Mouse (Mus musculus): ENCODE results near the gene Gm11541. TPM values are rescaled to one million over a fixed set of nuclear protein-coding genes. Genes with fewer than 3 reads are reported as not detected.
A peak's percentile ranks its signal among the peaks of the same experiment; 100 is the strongest.

The Gm11541 gene
- polyA plus RNA-seq (2014; fragmentation: Nextera tagmentation; extraction: Ambion mirVana) = not detected in 2 replicates

- ATAC-seq (ENCODE audit: insufficient number of reproducible peaks, insufficient read depth, low FRiP score, low read depth) = no peak
- H3K4me2 ChIP-seq (ENCODE audit: low read length) = no peak within 1 kb of the TSS
Measured at GRCm38 (mm10) chr11:94704472-94704871, at the start of gene Gm11541. TSS of gene Gm11541 (minus strand) at chr11:94704499.

GRCm38 (mm10) chr11:94752946-94753713 lies 48.8 kb upstream of the Gm11541 start:
- Histone ChIP-seq H3K27ac (replicated peaks in 1 of 2; ENCODE audit: control insufficient read depth in 1 of 2, insufficient read depth in 1 of 2, low read depth in 2 of 2, low read length in 2 of 2) (no peak overlapping the region), H3K9ac (ENCODE audit: low read length) (no peak overlapping the region), H3K9me3 (ENCODE audit: control insufficient read depth, low read length) (no peaks in the 10 kb centered on the region), H3K36me3 (ENCODE audit: control insufficient read depth, insufficient read depth, low read length) (no peaks in the 10 kb centered on the region), H3K4me1 (ENCODE audit: control insufficient read depth in 2 of 2, insufficient read depth in 2 of 2, low read length in 2 of 2) (no peaks in the 10 kb centered on the region), H3K27me3 (ENCODE audit: control insufficient read depth, insufficient read depth, low read length) (no peaks in the 10 kb centered on the region), H3K4me3 (ENCODE audit: control insufficient read depth in 1 of 2, insufficient read depth in 1 of 2, low read depth in 1 of 2, low read length in 2 of 2) (no peak overlapping the region), H3K4me2 (ENCODE audit: low read length) (no peak overlapping the region)
- ATAC-seq (ENCODE audit: insufficient number of reproducible peaks, insufficient read depth, low FRiP score, low read depth) = no peak
- WGBS = 40% methylated on average over 2 of the region's 2 CpGs

More at GRCm38 (mm10) chr11:94704472-94704871, at the start of gene Gm11541:
- Histone ChIP-seq H3K4me3 (ENCODE audit: control insufficient read depth in 1 of 2, insufficient read depth in 1 of 2, low read depth in 1 of 2, low read length in 2 of 2) (no peak within 1 kb of the TSS), H3K27ac (replicated peaks in 1 of 2; ENCODE audit: control insufficient read depth in 1 of 2, insufficient read depth in 1 of 2, low read depth in 2 of 2, low read length in 2 of 2) (no peak within 1 kb of the TSS), H3K9me3 (ENCODE audit: control insufficient read depth, low read length) (no peaks in the 10 kb centered on the region), H3K36me3 (ENCODE audit: control insufficient read depth, insufficient read depth, low read length) (no peaks in the 10 kb centered on the region), H3K4me1 (ENCODE audit: control insufficient read depth in 2 of 2, insufficient read depth in 2 of 2, low read length in 2 of 2) (0 out of 4 replicates have a peak, but pooled peaks cover 0 to 3% of the 10 kb centered on the region in 2 experiments), H3K9ac (ENCODE audit: low read length) (no peak within 1 kb of the TSS), H3K27me3 (ENCODE audit: control insufficient read depth, insufficient read depth, low read length) (no peaks in the 10 kb centered on the region)
- WGBS = 63% methylated on average over 5 of the region's 5 CpGs

GRCm38 (mm10) chr11:94741732-94742272 lies 37.5 kb upstream of the Gm11541 start, which contains the start of gene Cdc34b:
TSS of gene Cdc34b (plus strand) at chr11:94741782.
- ATAC-seq (ENCODE audit: insufficient number of reproducible peaks, insufficient read depth, low FRiP score, low read depth) = no peak

GRCm38 (mm10) chr11:94735746-94736145 lies 31.4 kb upstream of the Gm11541 start:
- Histone ChIP-seq H3K27ac (replicated peaks in 1 of 2; ENCODE audit: control insufficient read depth in 1 of 2, insufficient read depth in 1 of 2, low read depth in 2 of 2, low read length in 2 of 2) (no peak overlapping the region), H3K9me3 (ENCODE audit: control insufficient read depth, low read length) (no peaks in the 10 kb centered on the region), H3K27me3 (ENCODE audit: control insufficient read depth, insufficient read depth, low read length) (no peaks in the 10 kb centered on the region), H3K4me2 (ENCODE audit: low read length) (no peak overlapping the region), H3K4me3 (ENCODE audit: control insufficient read depth in 1 of 2, insufficient read depth in 1 of 2, low read depth in 1 of 2, low read length in 2 of 2) (no peak overlapping the region), H3K36me3 (ENCODE audit: control insufficient read depth, insufficient read depth, low read length) (no peaks in the 10 kb centered on the region), H3K9ac (ENCODE audit: low read length) (no peak overlapping the region), H3K4me1 (ENCODE audit: control insufficient read depth in 2 of 2, insufficient read depth in 2 of 2, low read length in 2 of 2) (no peaks in the 10 kb centered on the region)
- no peak for ATAC-seq (ENCODE audit: insufficient number of reproducible peaks, insufficient read depth, low FRiP score, low read depth)
- WGBS = 74% methylated on average over 2 of the region's 2 CpGs

More at GRCm38 (mm10) chr11:94741732-94742272, 37.5 kb upstream of the Gm11541 start, which contains the start of gene Cdc34b:
- Histone ChIP-seq H3K9me3 (ENCODE audit: control insufficient read depth, low read length) (0 out of 2 replicates have a peak, but pooled peaks cover 3% of the 10 kb centered on the region), H3K4me2 (ENCODE audit: low read length) (no peak within 1 kb of the TSS), H3K9ac (ENCODE audit: low read length) (no peak within 1 kb of the TSS), H3K27ac (replicated peaks in 1 of 2; ENCODE audit: control insufficient read depth in 1 of 2, insufficient read depth in 1 of 2, low read depth in 2 of 2, low read length in 2 of 2) (no peak within 1 kb of the TSS), H3K4me1 (ENCODE audit: control insufficient read depth in 2 of 2, insufficient read depth in 2 of 2, low read length in 2 of 2) (no peaks in the 10 kb centered on the region), H3K4me3 (ENCODE audit: control insufficient read depth in 1 of 2, insufficient read depth in 1 of 2, low read depth in 1 of 2, low read length in 2 of 2) (no peak within 1 kb of the TSS), H3K27me3 (ENCODE audit: control insufficient read depth, insufficient read depth, low read length) (no peaks in the 10 kb centered on the region; the same call in 1 of the 2 replicates), H3K36me3 (ENCODE audit: control insufficient read depth, insufficient read depth, low read length) (no peaks in the 10 kb centered on the region)
- WGBS = 67% methylated on average over 29 of the region's 29 CpGs

GRCm38 (mm10) chr11:94732773-94733172 lies 28.5 kb upstream of the Gm11541 start:
- H3K4me1 ChIP-seq (ENCODE audit: control insufficient read depth in 2 of 2, insufficient read depth in 2 of 2, low read length in 2 of 2) = no peaks in the 10 kb centered on the region
- no peaks in the 10 kb centered on the region for H3K9me3 ChIP-seq (ENCODE audit: control insufficient read depth, low read length)
- peak overlapping the region; percentile 41 for H3K4me2 ChIP-seq (ENCODE audit: low read length)
- H3K27me3 ChIP-seq (ENCODE audit: control insufficient read depth, insufficient read depth, low read length) = no peaks in the 10 kb centered on the region
- H3K27ac ChIP-seq (replicated peaks in 1 of 2; ENCODE audit: control insufficient read depth in 1 of 2, insufficient read depth in 1 of 2, low read depth in 2 of 2, low read length in 2 of 2) = no peak overlapping the region
- H3K4me3 ChIP-seq (ENCODE audit: control insufficient read depth in 1 of 2, insufficient read depth in 1 of 2, low read depth in 1 of 2, low read length in 2 of 2) = no peak overlapping the region
- no peak overlapping the region for H3K9ac ChIP-seq (ENCODE audit: low read length)
- no peak for ATAC-seq (ENCODE audit: insufficient number of reproducible peaks, insufficient read depth, low FRiP score, low read depth)
- 34% methylated on average over 8 of the region's 8 CpGs for WGBS
- H3K36me3 ChIP-seq (ENCODE audit: control insufficient read depth, insufficient read depth, low read length) = no peaks in the 10 kb centered on the region

- WGBS = 70% methylated on average over 12 of the region's 12 CpGs
- ATAC-seq (ENCODE audit: insufficient number of reproducible peaks, insufficient read depth, low FRiP score, low read depth) = no peak
- Histone ChIP-seq H3K27ac (replicated peaks in 1 of 2; ENCODE audit: control insufficient read depth in 1 of 2, insufficient read depth in 1 of 2, low read depth in 2 of 2, low read length in 2 of 2) (no peak overlapping the region), H3K4me1 (ENCODE audit: control insufficient read depth in 2 of 2, insufficient read depth in 2 of 2, low read length in 2 of 2) (no peaks in the 10 kb centered on the region), H3K9ac (ENCODE audit: low read length) (no peak overlapping the region), H3K36me3 (ENCODE audit: control insufficient read depth, insufficient read depth, low read length) (no peaks in the 10 kb centered on the region), H3K9me3 (ENCODE audit: control insufficient read depth, low read length) (no peaks in the 10 kb centered on the region), H3K4me3 (ENCODE audit: control insufficient read depth in 1 of 2, insufficient read depth in 1 of 2, low read depth in 1 of 2, low read length in 2 of 2) (no peak overlapping the region), H3K4me2 (ENCODE audit: low read length) (no peak overlapping the region), H3K27me3 (ENCODE audit: control insufficient read depth, insufficient read depth, low read length) (no peaks in the 10 kb centered on the region)
Measured at GRCm38 (mm10) chr11:94731229-94731628, 26.9 kb upstream of the Gm11541 start.

- Histone ChIP-seq H3K9ac (ENCODE audit: low read length) (no peak overlapping the region), H3K27me3 (ENCODE audit: control insufficient read depth, insufficient read depth, low read length) (no peaks in the 10 kb centered on the region), H3K9me3 (ENCODE audit: control insufficient read depth, low read length) (no peaks in the 10 kb centered on the region), H3K27ac (replicated peaks in 1 of 2; ENCODE audit: control insufficient read depth in 1 of 2, insufficient read depth in 1 of 2, low read depth in 2 of 2, low read length in 2 of 2) (no peak overlapping the region), H3K4me2 (ENCODE audit: low read length) (no peak overlapping the region), H3K4me3 (ENCODE audit: control insufficient read depth in 1 of 2, insufficient read depth in 1 of 2, low read depth in 1 of 2, low read length in 2 of 2) (no peak overlapping the region), H3K36me3 (ENCODE audit: control insufficient read depth, insufficient read depth, low read length) (no peaks in the 10 kb centered on the region), H3K4me1 (ENCODE audit: control insufficient read depth in 2 of 2, insufficient read depth in 2 of 2, low read length in 2 of 2) (no peaks in the 10 kb centered on the region)
- 22% methylated on average over 5 of the region's 5 CpGs for WGBS
- ATAC-seq (ENCODE audit: insufficient number of reproducible peaks, insufficient read depth, low FRiP score, low read depth) = no peak
Measured at GRCm38 (mm10) chr11:94730261-94730660, 26.0 kb upstream of the Gm11541 start.
